Mouse (Mus musculus): ENCODE data around the gene Ankrd17.

DNA sequence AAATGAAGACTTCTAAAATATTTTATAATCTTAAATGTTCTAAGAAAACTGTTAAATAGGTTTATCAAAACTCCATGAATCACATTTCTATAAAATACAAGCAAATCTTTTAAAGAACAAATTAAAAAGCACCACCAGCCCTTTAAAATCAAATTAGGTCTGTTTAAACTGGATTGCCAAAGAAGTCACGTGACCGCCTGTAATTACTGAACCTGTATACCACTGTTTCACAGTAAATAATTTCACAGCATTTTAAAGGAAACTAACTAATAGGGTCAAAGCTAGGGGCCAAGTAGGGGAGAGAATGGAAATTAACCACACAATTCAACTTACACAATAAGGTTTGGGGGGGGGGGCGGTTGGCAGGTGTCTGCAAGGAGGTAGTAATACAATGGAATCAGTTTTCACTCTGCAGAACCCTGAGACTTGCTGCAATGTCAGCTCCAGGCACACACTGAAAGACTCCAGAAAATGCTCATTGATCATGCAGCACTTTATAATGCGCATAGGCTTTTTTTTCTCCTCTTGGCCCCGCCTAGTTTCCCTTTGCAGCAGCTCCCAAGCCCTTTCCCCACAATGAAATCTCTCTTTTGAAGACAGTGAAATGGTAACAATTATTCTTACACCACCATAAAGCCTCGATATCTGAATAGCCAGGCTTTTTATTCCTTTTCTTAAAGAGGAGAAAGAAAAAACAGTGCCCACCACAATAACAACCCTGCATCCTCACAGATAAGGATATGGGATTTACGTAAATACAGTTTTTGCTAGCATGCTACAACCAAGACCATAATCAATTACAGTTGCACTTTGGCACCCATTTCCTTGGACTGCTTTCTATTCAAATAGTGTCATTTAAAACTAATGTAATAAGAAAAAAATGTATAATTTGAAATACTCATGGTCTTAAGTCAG lies 27.9 kb downstream of the Ankrd17 start:
- no peak for TF ChIP-seq CTCF (IDR thresholded peaks at IDR 0.05; ENCODE audit: low read depth, low read length)
- TF ChIP-seq POLR2A (IDR thresholded peaks at IDR 0.05; ENCODE audit: extremely low read depth, insufficient read depth, low read length), result no peak
